9 mouse cellular contexts compared by ENCODE assay signal in the genomic region with DNA sequence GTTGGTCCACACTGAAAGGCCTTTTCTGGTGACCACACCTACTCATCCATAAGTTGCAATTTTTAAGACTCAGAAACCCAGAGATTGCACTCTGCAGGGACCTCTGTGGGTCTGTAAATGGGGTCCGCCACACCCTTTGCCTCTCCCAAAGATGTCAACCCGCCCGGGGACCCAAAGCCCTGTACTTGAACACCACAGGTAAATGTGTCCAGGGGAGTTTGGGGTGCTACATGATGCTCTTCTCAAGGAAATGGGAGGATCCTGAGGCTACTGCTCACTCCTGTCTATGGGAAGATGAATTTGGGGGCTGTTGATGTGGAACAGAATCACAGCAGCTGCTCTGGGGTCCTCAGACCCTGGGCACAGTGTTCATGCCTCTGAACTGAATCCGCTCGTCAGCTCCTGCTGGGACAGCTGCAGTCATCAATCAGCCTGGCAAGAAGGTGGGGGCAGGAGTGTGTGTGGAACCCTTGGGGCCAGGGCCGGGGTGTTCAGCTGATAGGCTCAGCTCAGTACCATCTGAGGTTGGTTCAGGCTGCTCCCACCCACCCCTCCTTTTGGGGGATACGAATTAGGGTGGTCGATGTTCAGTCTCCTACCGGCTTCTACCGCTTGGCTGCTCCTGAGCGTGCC. TPM values are rescaled to one million over a fixed set of nuclear protein-coding genes. Genes with fewer than 3 reads are reported as not detected.
DNase-seq lines count a peak whose midpoint lies in the region; ATAC-seq and TF ChIP-seq lines count a peak whose summit lies in the region.
"Had no signal": no experiment of that assay in that cellular context is flagged by ENCODE, and none has a peak within 500 bp of the region (broad histone marks: within the 10 kb centered on the region; RNA-seq: fewer than 3 reads in every experiment).

No protein-coding gene starts in this region.

- H3K36me3 ChIP-seq in lung, postnatal 0 days (ENCODE audit: insufficient read depth, low read length), result no peaks in the 10 kb centered on the region; the same call in 1 of the 2 replicates
- H3K36me3 ChIP-seq in forebrain, embryonic 14.5 days (ENCODE audit: control insufficient read depth, insufficient read depth, low read length), result no peaks in the 10 kb centered on the region
- H3K36me3 ChIP-seq in liver, embryonic 13.5 days, result no peaks in the 10 kb centered on the region
- no peaks in the 10 kb centered on the region for H3K36me3 ChIP-seq in stomach, embryonic 16.5 days (ENCODE audit: control insufficient read depth, insufficient read depth, low read length)

- no peak for DNase-seq in lung, postnatal 0 days (ENCODE audit: low spot score)
- no peak for DNase-seq in lung, adult 18-20 months
- no peak for DNase-seq in forebrain, embryonic 14.5 days (ENCODE audit: low spot score)
- DNase-seq in liver, embryonic 13.5 days, result no peak
- no peak for DNase-seq in frontal cortex, postnatal 25 days (ENCODE audit: low spot score in 2 of 2)
- no peak for DNase-seq in right cerebral cortex, adult 18-20 months
- DNase-seq in adrenal gland, postnatal 4 days (ENCODE audit: low spot score in 2 of 2), result no peak

- H3K9ac ChIP-seq in lung, postnatal 0 days (replicated peaks; ENCODE audit: low read depth), result no peak overlapping the region
- H3K9ac ChIP-seq in forebrain, embryonic 14.5 days (ENCODE audit: low read length), result peak overlapping the region; percentile 61
- H3K9ac ChIP-seq in liver, embryonic 13.5 days, result no peak overlapping the region
- peak overlapping the region; percentile 66 for H3K9ac ChIP-seq in stomach, embryonic 16.5 days (ENCODE audit: low read length)

- H3K9me3 ChIP-seq in lung, postnatal 0 days (ENCODE audit: low read length), result no peaks in the 10 kb centered on the region
- no peaks in the 10 kb centered on the region for H3K9me3 ChIP-seq in forebrain, embryonic 14.5 days (replicated peaks; ENCODE audit: control insufficient read depth, low read length)
- no peaks in the 10 kb centered on the region for H3K9me3 ChIP-seq in liver, embryonic 13.5 days (replicated peaks)
- H3K9me3 ChIP-seq in stomach, embryonic 16.5 days (replicated peaks; ENCODE audit: control insufficient read depth, low read length), result no peaks in the 10 kb centered on the region

- peak overlapping the region; percentile 56 for H3K4me2 ChIP-seq in lung, postnatal 0 days (replicated peaks; ENCODE audit: low read depth, low read length)
- H3K4me2 ChIP-seq in forebrain, embryonic 14.5 days (ENCODE audit: low read length), result peak overlapping the region; percentile 59
- H3K4me2 ChIP-seq in liver, embryonic 13.5 days, result peak overlapping the region; percentile 56
- peak overlapping the region; percentile 62 for H3K4me2 ChIP-seq in stomach, embryonic 16.5 days (ENCODE audit: low read depth, low read length)

- TF ChIP-seq CTCF in lung, postnatal 0 days (IDR thresholded peaks at IDR 0.05), result no peak

- 24% methylated on average over 11 of the region's 11 CpGs for WGBS in lung, postnatal 0 days
- 21% methylated on average over 11 of the region's 11 CpGs for WGBS in forebrain, embryonic 14.5 days
- 17% methylated on average over 11 of the region's 11 CpGs for WGBS in liver, embryonic 13.5 days (ENCODE audit: insufficient replicate concordance)
- WGBS in stomach, embryonic 16.5 days, result 19% methylated on average over 11 of the region's 11 CpGs

- H3K27ac ChIP-seq in lung, postnatal 0 days (ENCODE audit: low read length), result 0 out of 2 replicates have a peak overlapping the region, but pooled peaks have one; percentile 0
- peak overlapping the region; percentile 60 for H3K27ac ChIP-seq in forebrain, embryonic 14.5 days (ENCODE audit: low read depth, low read length)
- no peak overlapping the region for H3K27ac ChIP-seq in liver, embryonic 13.5 days
- H3K27ac ChIP-seq in stomach, embryonic 16.5 days (ENCODE audit: low read length), result peak overlapping the region; percentile 34; the same call in 1 of the 2 replicates

- no peak; the same call in 1 of the 2 replicates for ATAC-seq in lung, postnatal 0 days
- ATAC-seq in forebrain, embryonic 14.5 days, result no peak; the same call in 1 of the 2 replicates
- peak; percentile 42 for ATAC-seq in liver, embryonic 13.5 days (ENCODE audit: low read depth)
- no peak for ATAC-seq in stomach, embryonic 16.5 days (ENCODE audit: insufficient read depth, low FRiP score)
- ATAC-seq: inflammation-experienced regulatory T-cells, adult 6 months had no signal

- TF ChIP-seq EP300 in lung, postnatal 0 days (IDR thresholded peaks at IDR 0.05), result no peak

- H3K4me1 ChIP-seq in lung, postnatal 0 days (ENCODE audit: insufficient read depth, low read depth, low read length), result peaks cover 21% of the 10 kb centered on the region; the same call in 1 of the 2 replicates
- peaks cover 30% of the 10 kb centered on the region for H3K4me1 ChIP-seq in forebrain, embryonic 14.5 days (ENCODE audit: control insufficient read depth, insufficient read depth, low read length)
- H3K4me1 ChIP-seq in liver, embryonic 13.5 days (replicated peaks), result peaks cover 54% of the 10 kb centered on the region
- peaks cover 41% of the 10 kb centered on the region for H3K4me1 ChIP-seq in stomach, embryonic 16.5 days (ENCODE audit: control insufficient read depth, insufficient read depth, low read length)

- peak overlapping the region; percentile 20 for H3K4me3 ChIP-seq in lung, postnatal 0 days (ENCODE audit: low read depth, low read length)
- H3K4me3 ChIP-seq in forebrain, embryonic 14.5 days (ENCODE audit: low read depth, low read length), result peak overlapping the region; percentile 31
- peak overlapping the region; percentile 32 for H3K4me3 ChIP-seq in liver, embryonic 13.5 days (replicated peaks)
- peak overlapping the region; percentile 38 for H3K4me3 ChIP-seq in stomach, embryonic 16.5 days (replicated peaks; ENCODE audit: low read length)

- no peaks in the 10 kb centered on the region for H3K27me3 ChIP-seq in lung, postnatal 0 days (replicated peaks; ENCODE audit: insufficient read depth, low read length)
- H3K27me3 ChIP-seq in forebrain, embryonic 14.5 days (replicated peaks; ENCODE audit: control insufficient read depth, insufficient read depth, low read length), result 0 out of 2 replicates have a peak, but pooled peaks cover 4% of the 10 kb centered on the region
- peaks cover 86% of the 10 kb centered on the region for H3K27me3 ChIP-seq in liver, embryonic 13.5 days
- no peaks in the 10 kb centered on the region for H3K27me3 ChIP-seq in stomach, embryonic 16.5 days (ENCODE audit: control insufficient read depth, insufficient read depth, low read length)

RNA-seq across cellular contexts. Expression of gene Tppp3, which starts 0.5 kb away (rescaled TPM):
- 675 and 696 TPM in 2 replicates for polyA plus RNA-seq in lung, postnatal 0 days (2015; fragmentation: Nextera tagmentation; extraction: Ambion mirVana)
- polyA plus RNA-seq in forebrain, embryonic 14.5 days (2014; fragmentation: Nextera tagmentation; extraction: Ambion mirVana), result 49.2 and 57.0 TPM in 2 replicates
- 1.6 and 1.8 TPM in 2 replicates for polyA plus RNA-seq in liver, embryonic 13.5 days (2015; fragmentation: Nextera tagmentation; extraction: Ambion mirVana)
- polyA plus RNA-seq in stomach, embryonic 16.5 days (2015; fragmentation: Nextera tagmentation; extraction: Ambion mirVana), result 70.3 and 79.3 TPM in 2 replicates
- total RNA-seq in adrenal gland, postnatal 4 days (2021), result 10 to 100 TPM; 88.4 to 89.4 TPM

RNA-seq across cellular contexts. Expression of gene Zdhhc1, which starts 25.9 kb away (rescaled TPM):
- polyA plus RNA-seq in lung, postnatal 0 days (2015; fragmentation: Nextera tagmentation; extraction: Ambion mirVana), result 40.6 and 41.7 TPM in 2 replicates
- 15.5 and 22.0 TPM in 2 replicates for polyA plus RNA-seq in forebrain, embryonic 14.5 days (2014; fragmentation: Nextera tagmentation; extraction: Ambion mirVana)
- 2.1 TPM in 2 replicates for polyA plus RNA-seq in liver, embryonic 13.5 days (2015; fragmentation: Nextera tagmentation; extraction: Ambion mirVana)
- 33.8 and 34.6 TPM in 2 replicates for polyA plus RNA-seq in stomach, embryonic 16.5 days (2015; fragmentation: Nextera tagmentation; extraction: Ambion mirVana)
- total RNA-seq in adrenal gland, postnatal 4 days (2021), result 10 to 100 TPM; 26.2 to 28.6 TPM

RNA-seq across cellular contexts. Expression of gene Hsd11b2, which starts 47.8 kb away (rescaled TPM):
- polyA plus RNA-seq in lung, postnatal 0 days (2015; fragmentation: Nextera tagmentation; extraction: Ambion mirVana), result 1.8 and 2.9 TPM in 2 replicates
- 1.1 and 1.8 TPM in 2 replicates for polyA plus RNA-seq in forebrain, embryonic 14.5 days (2014; fragmentation: Nextera tagmentation; extraction: Ambion mirVana)
- 1.5 and 2.2 TPM in 2 replicates for polyA plus RNA-seq in liver, embryonic 13.5 days (2015; fragmentation: Nextera tagmentation; extraction: Ambion mirVana)
- 2.5 and 2.8 TPM in 2 replicates for polyA plus RNA-seq in stomach, embryonic 16.5 days (2015; fragmentation: Nextera tagmentation; extraction: Ambion mirVana)
- total RNA-seq in adrenal gland, postnatal 4 days (2021), result 10 to 100 TPM in 1 of 2 experiments, 1 to 10 TPM in 1; 3.7 to 15.0 TPM
- polyA plus RNA-seq: inflammation-experienced regulatory T-cells, adult 6 months had no signal

RNA-seq across cellular contexts. Expression of gene Lrrc36, which starts 57.4 kb away (rescaled TPM):
- polyA plus RNA-seq in lung, postnatal 0 days (2015; fragmentation: Nextera tagmentation; extraction: Ambion mirVana), result 3.7 and 3.9 TPM in 2 replicates
- polyA plus RNA-seq in forebrain, embryonic 14.5 days (2014; fragmentation: Nextera tagmentation; extraction: Ambion mirVana), result 0.22 and 0.43 TPM in 2 replicates
- 0.15 and 0.16 TPM in 2 replicates for polyA plus RNA-seq in liver, embryonic 13.5 days (2015; fragmentation: Nextera tagmentation; extraction: Ambion mirVana)
- polyA plus RNA-seq in stomach, embryonic 16.5 days (2015; fragmentation: Nextera tagmentation; extraction: Ambion mirVana), result 0.17 and 0.47 TPM in 2 replicates
- 1 to 10 TPM; 5.4 to 6.4 TPM for total RNA-seq in adrenal gland, postnatal 4 days (2021)
- polyA plus RNA-seq: inflammation-experienced regulatory T-cells, adult 6 months had no signal

RNA-seq across cellular contexts. Expression of gene Kctd19, which starts 57.5 kb away (rescaled TPM):
- 0.14 and 0.38 TPM in 2 replicates for polyA plus RNA-seq in lung, postnatal 0 days (2015; fragmentation: Nextera tagmentation; extraction: Ambion mirVana)
- polyA plus RNA-seq in forebrain, embryonic 14.5 days (2014; fragmentation: Nextera tagmentation; extraction: Ambion mirVana), result 0.09 TPM in 1 of 2 replicates, not detected in the other
- not detected in 2 replicates for polyA plus RNA-seq in liver, embryonic 13.5 days (2015; fragmentation: Nextera tagmentation; extraction: Ambion mirVana)
- not detected in 2 replicates for polyA plus RNA-seq in stomach, embryonic 16.5 days (2015; fragmentation: Nextera tagmentation; extraction: Ambion mirVana)
- total RNA-seq in adrenal gland, postnatal 4 days (2021), result not detected
- polyA plus RNA-seq: inflammation-experienced regulatory T-cells, adult 6 months had no signal

Comparison
In these comparisons a context has a peak if more than half of its experiments do, and no peak if none do; other contexts are left out.
1. H3K9ac ChIP-seq: peak in forebrain, embryonic 14.5 days (single experiment) and stomach, embryonic 16.5 days (single experiment); none in lung, postnatal 0 days (single experiment) and liver, embryonic 13.5 days (single experiment).
2. RNA of gene Tppp3, which starts 0.5 kb away (polyA plus RNA-seq): 675 to 696 TPM in lung, postnatal 0 days, 70.3 to 79.3 TPM in stomach, embryonic 16.5 days and 49.2 to 57.0 TPM in forebrain, embryonic 14.5 days; 1.6 to 1.8 TPM in liver, embryonic 13.5 days; every median in the first group is over 10 times any median in the second.
3. Peak in every context shown above with its lines, with median percentiles within 50 percentile points of each other: H3K4me2 ChIP-seq and H3K4me3 ChIP-seq.